Mouse (Mus musculus) ES-Bruce4 (cell line): ENCODE data around the gene Ank2. TPM values are rescaled to one million over a fixed set of nuclear protein-coding genes. Genes with fewer than 3 reads are reported as not detected.
A peak's percentile ranks its signal among the peaks of the same experiment; 100 is the strongest.

Experiments used
- H3K27ac ChIP-seq: 2 replicates; pipeline ENCODE4 v1.5.1; 2012; ENCODE audit warnings: low read length, inconsistent platforms; ENCODE audit not compliant: insufficient read depth
- H3K27me3 ChIP-seq: 2 replicates; pipeline ENCODE4 v1.6.1; 2012; ENCODE audit warnings: mild to moderate bottlenecking, low read length, inconsistent platforms; ENCODE audit not compliant: control insufficient read depth, poor library complexity, insufficient read depth, severe bottlenecking
- H3K36me3 ChIP-seq: 2 replicates; pipeline ENCODE4 v1.6.1; 2012; ENCODE audit warnings: inconsistent platforms, mild to moderate bottlenecking, low read length, moderate library complexity; ENCODE audit not compliant: control insufficient read depth, poor library complexity, insufficient read depth, severe bottlenecking
- H3K4me1 ChIP-seq: one replicate; pipeline ENCODE4 v1.8.1; 2011; ENCODE audit warnings: low read length; ENCODE audit not compliant: control insufficient read depth, insufficient read depth
- H3K4me3 ChIP-seq: 2 replicates; pipeline ENCODE4 v1.5.1; 2011; ENCODE audit warnings: low read depth, mild to moderate bottlenecking, low read length
- H3K9ac ChIP-seq: 2 replicates; pipeline ENCODE4 v1.6.1; 2012; ENCODE audit warnings: low read depth, mild to moderate bottlenecking, inconsistent platforms; ENCODE audit not compliant: poor library complexity, severe bottlenecking
- H3K9me3 ChIP-seq: replicated peaks from 2 replicates; pipeline ENCODE4 v1.6.1; 2012; ENCODE audit warnings: mild to moderate bottlenecking, low read length, inconsistent platforms; ENCODE audit not compliant: control insufficient read depth, poor library complexity, insufficient read depth, severe bottlenecking
- CTCF ChIP-seq: IDR thresholded peaks from one replicate; pipeline ENCODE4 v1.8.1; 2011; ENCODE audit warnings: low read depth, low read length
- EP300 ChIP-seq: IDR thresholded peaks from 2 replicates; pipeline ENCODE4 v1.6.1; 2011; ENCODE audit warnings: low read depth, low read length; ENCODE audit not compliant: insufficient read depth
- POLR2A ChIP-seq: IDR thresholded peaks from one replicate; pipeline ENCODE4 v1.8.1; 2011; ENCODE audit warnings: low read length; ENCODE audit not compliant: insufficient read depth
- polyA plus RNA-seq: library from polyadenylated mRNA; stranded (reverse); fragments of >200 nt; gene quantifications from 2 replicates; pipeline ENCODE4 v1.2.4, GENCODE M21; 2011; ENCODE audit warnings: low read depth; ENCODE audit not compliant: missing spikeins, insufficient read depth, insufficient read length

Ank2 gene
- polyA plus RNA-seq, 1 experiment = 29.9 TPM

DNA sequence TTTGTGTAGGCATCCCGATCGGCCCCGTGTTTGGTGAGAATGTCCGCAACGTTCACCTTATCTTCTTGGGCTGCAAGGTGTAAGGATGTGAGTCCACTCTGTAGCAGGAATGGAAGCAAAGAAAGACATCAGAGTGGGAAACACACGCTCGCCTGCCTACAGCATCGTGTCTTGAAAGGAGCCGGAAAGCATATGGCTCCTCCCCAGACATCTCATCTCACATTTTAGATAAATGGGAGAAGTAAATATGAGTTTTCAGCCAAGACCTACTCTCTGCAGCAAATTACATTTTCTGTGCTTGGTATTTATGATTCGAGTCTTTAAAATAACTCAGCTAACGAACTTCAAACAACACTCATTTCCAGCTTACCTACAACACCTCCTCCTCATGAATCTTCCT, 495.2 kb downstream of the Ank2 start:
- no peaks in the 10 kb centered on the region for H3K4me1 ChIP-seq
- no peaks in the 10 kb centered on the region for H3K27me3 ChIP-seq
- H3K27ac ChIP-seq = no peak overlapping the region
- no peaks in the 10 kb centered on the region for H3K36me3 ChIP-seq
- TF ChIP-seq CTCF (no peak), EP300 (no peak), POLR2A (no peak)
- no peaks in the 10 kb centered on the region for H3K9me3 ChIP-seq
- H3K9ac ChIP-seq = no peak overlapping the region
- H3K4me3 ChIP-seq = no peak overlapping the region

GRCm38 (mm10) chr3:126998742-126999112, 500.4 kb downstream of the Ank2 start:
- Histone ChIP-seq H3K9me3 (no peaks in the 10 kb centered on the region), H3K4me1 (peaks cover 2% of the 10 kb centered on the region), H3K27ac (no peak overlapping the region), H3K36me3 (no peaks in the 10 kb centered on the region), H3K27me3 (no peaks in the 10 kb centered on the region), H3K9ac (no peak overlapping the region), H3K4me3 (peak overlapping the region; percentile 23; the same call in 1 of the 2 replicates)
- TF ChIP-seq EP300 (no peak), CTCF (no peak), POLR2A (no peak)

DNA sequence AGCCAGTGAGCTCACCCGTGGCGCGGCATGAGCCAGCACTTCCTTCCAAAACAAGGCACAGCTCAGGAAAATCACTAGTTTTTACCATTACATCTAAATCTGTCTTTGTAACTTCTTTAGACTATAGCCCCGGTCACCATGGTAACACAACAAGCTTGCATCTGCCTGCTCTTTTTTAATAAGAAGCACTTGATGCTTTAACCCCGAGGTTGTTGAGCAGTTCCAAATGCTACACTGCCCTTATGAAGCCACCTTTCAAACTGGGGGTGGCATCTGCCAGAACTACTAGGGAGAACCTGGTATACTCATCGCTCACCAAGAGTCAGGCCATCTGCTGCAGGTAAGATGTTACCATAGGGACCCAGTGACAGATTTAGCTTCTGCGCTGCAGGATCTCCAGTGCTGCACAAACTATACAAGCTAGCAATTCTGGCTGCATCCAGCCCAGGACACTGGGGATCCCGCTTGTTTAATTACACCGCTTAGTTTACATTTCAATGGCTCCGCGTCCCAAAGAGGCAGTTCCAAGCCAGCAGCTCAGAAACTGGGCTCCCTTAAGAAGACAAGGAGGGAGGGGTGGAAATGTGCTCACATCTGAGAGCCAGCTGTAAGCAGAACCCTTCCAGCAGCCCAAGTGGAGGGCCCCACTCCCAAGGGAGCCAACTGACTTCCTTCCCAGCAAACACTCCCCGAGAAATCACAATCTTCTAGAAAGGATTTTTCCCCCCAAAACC, 501.0 kb downstream of the Ank2 start:
- peaks cover 2% of the 10 kb centered on the region for H3K4me1 ChIP-seq
- no peak overlapping the region for H3K27ac ChIP-seq
- H3K4me3 ChIP-seq = peak overlapping the region; percentile 3; the same call in 1 of the 2 replicates
- H3K36me3 ChIP-seq = no peaks in the 10 kb centered on the region
- TF ChIP-seq CTCF (no peak), EP300 (no peak), POLR2A (no peak)
- no peaks in the 10 kb centered on the region for H3K9me3 ChIP-seq
- no peak overlapping the region for H3K9ac ChIP-seq
- no peaks in the 10 kb centered on the region for H3K27me3 ChIP-seq

DNA sequence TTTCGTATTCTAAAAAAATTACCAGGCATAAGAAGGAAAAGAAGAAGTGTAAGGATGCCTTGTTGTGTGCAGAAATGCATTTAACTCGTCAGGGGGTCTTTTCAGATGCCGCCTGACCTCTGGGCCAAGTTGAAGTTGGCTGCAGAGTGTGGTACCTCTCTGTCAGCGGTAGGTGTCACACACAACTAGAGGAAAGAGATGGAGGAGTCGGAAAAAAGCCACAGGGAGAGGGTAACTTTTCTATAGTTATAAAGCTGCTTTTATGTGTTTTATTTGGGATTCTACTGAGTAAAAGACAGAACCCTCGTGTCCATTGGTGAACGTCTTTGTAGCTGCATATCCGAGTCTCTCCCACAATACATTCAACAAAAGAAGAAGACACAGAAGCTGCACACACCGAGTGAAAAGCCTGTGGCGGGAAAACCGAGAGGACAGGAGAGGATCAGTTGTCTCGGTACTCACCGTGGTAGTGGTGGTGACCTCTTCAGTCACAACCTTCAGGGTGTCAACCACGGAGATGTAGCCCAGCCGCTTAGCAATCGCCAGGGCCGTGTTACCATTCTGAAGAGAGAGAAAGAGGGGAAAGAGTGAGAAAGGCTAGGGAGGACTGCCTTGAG, 501.7 kb downstream of the Ank2 start:
- Histone ChIP-seq H3K4me3 (peak overlapping the region; percentile 3; the same call in 1 of the 2 replicates), H3K9ac (no peak overlapping the region), H3K4me1 (peaks cover 2% of the 10 kb centered on the region), H3K36me3 (no peaks in the 10 kb centered on the region), H3K27me3 (no peaks in the 10 kb centered on the region), H3K27ac (no peak overlapping the region), H3K9me3 (no peaks in the 10 kb centered on the region)
- TF ChIP-seq POLR2A = no peak
- TF ChIP-seq CTCF = no peak
- TF ChIP-seq EP300 = no peak

GRCm38 (mm10) chr3:126996721-126997120, 502.4 kb downstream of the Ank2 start:
- Histone ChIP-seq H3K27ac (no peak overlapping the region), H3K9ac (no peak overlapping the region), H3K4me1 (peaks cover 2% of the 10 kb centered on the region), H3K36me3 (no peaks in the 10 kb centered on the region), H3K9me3 (no peaks in the 10 kb centered on the region), H3K27me3 (no peaks in the 10 kb centered on the region), H3K4me3 (no peak overlapping the region)
- TF ChIP-seq EP300 (no peak), POLR2A (no peak), CTCF (no peak)

DNA sequence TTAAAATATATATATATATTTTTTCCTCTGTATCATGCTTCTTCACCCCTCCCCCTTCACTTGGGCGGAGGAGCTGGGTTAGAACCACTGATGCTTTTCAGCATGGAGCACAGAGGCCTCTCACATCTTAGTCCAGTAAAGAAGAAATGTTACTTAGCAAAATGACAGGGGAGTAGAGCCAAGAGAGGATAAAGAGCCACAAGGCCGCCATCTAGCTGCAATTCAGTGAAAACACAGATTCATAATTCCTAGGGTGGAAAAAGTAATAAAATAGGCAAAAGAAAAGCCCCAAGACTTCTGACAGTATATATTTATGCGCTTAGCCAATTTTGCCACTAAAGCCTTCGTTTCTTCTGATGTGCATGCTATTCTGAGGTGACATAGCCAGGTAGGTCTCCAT, 503.2 kb downstream of the Ank2 start:
- TF ChIP-seq POLR2A (no peak), EP300 (no peak), CTCF (no peak)
- Histone ChIP-seq H3K9ac (no peak overlapping the region), H3K27me3 (no peaks in the 10 kb centered on the region), H3K9me3 (no peaks in the 10 kb centered on the region), H3K27ac (no peak overlapping the region), H3K36me3 (no peaks in the 10 kb centered on the region), H3K4me3 (no peak overlapping the region), H3K4me1 (peaks cover 2% of the 10 kb centered on the region)
